Mouse (Mus musculus): Measurements from ENCODE around the gene Thbs1. TPM values are rescaled to one million over a fixed set of nuclear protein-coding genes. Genes with fewer than 3 reads are reported as not detected.

Gene Thbs1
- polyA plus RNA-seq, 1 experiment from 2014 or later: 45.1 TPM

DNA sequence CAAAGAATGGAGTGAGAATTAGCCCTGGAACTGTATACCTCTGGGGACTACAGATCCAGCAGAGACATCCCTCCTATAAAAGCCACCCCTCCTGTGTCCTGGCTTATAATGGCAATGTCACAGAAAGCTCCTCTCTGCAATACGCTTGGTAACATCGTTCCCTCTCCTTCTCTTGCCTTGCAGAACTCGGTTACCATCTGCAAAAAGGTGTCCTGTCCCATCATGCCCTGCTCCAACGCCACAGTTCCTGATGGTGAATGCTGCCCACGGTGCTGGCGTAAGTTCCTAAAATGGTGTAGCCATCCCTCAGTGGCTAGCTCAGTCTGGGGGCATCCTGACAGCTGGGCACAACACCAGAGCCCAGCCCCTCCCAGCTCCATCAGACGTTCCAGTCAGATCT lies 4.0 kb downstream of the Thbs1 start:
- WGBS: 69% methylated on average over 7 of the region's 7 CpGs
- no peak overlapping the region for H3K27ac ChIP-seq (replicated peaks)
- H3K4me2 ChIP-seq: peak overlapping the region; percentile 94
- no peaks in the 10 kb centered on the region for H3K9me3 ChIP-seq
- peaks cover 10% of the 10 kb centered on the region; the same call in 1 of the 2 replicates for H3K27me3 ChIP-seq (replicated peaks)
- peak overlapping the region; percentile 68; the same call in 1 of the 2 replicates for H3K4me3 ChIP-seq
- peaks cover 64% of the 10 kb centered on the region for H3K36me3 ChIP-seq
- peaks cover 39% of the 10 kb centered on the region for H3K4me1 ChIP-seq
- no peak for ATAC-seq (ENCODE audit: extremely low read depth, insufficient number of reproducible peaks, low FRiP score, low TSS enrichment)
- H3K9ac ChIP-seq: no peak overlapping the region

DNA sequence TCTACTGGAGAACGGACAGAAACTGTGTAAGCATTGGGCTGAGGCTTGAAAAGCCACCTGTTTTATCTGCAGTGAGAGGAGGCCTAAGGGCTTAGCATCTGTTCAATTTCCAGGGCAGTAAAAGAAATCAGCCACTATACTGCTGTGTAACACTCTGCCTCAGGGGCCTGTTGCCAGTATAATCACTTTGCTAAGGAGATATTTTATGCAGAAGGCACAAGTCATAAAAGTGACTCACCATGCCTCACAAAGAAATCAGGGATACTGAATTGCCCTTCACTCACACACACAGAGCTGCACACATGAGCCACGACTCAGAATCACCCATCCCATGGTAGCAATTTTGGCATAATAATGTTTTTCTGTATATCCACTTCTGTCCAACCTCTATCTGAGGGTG lies 4.5 kb downstream of the Thbs1 start:
- no peak overlapping the region for H3K27ac ChIP-seq (replicated peaks)
- H3K36me3 ChIP-seq: peaks cover 69% of the 10 kb centered on the region
- peaks cover 10% of the 10 kb centered on the region; the same call in 1 of the 2 replicates for H3K27me3 ChIP-seq (replicated peaks)
- ATAC-seq (ENCODE audit: extremely low read depth, insufficient number of reproducible peaks, low FRiP score, low TSS enrichment): no peak
- no peak overlapping the region for H3K9ac ChIP-seq
- H3K4me1 ChIP-seq: peaks cover 36% of the 10 kb centered on the region
- H3K4me2 ChIP-seq: no peak overlapping the region
- H3K4me3 ChIP-seq: no peak overlapping the region
- WGBS: 74% methylated on average over 2 of the region's 2 CpGs
- no peaks in the 10 kb centered on the region for H3K9me3 ChIP-seq

DNA sequence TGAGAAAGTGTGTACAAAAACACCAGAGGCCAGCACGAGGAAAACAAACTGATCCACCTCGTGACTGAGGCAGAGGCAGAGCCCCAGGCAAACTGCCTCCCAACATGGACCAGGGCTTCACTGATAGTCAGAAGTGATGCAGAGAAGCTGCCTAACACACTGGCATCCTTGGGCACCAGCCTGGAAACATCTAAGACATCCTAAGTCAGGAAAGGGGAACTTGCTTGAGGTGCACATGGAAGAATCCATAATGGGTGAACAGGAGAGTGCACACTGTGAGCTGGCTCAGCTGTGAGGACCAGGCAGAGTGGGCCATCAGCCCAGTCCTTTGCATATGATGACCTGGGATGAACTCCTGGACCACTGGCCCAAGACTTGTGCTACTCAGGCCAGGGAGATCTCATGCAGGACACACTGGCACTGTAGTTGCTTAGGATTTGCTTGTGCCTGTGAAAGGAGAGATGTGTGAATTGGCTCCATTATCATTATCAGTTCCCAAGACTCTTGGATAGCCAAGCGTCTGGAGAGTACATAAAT lies 5.1 kb downstream of the Thbs1 start:
- Histone ChIP-seq H3K4me3 (no peak overlapping the region), H3K9ac (no peak overlapping the region)
- 68% methylated on average over 3 of the region's 3 CpGs for WGBS

DNA sequence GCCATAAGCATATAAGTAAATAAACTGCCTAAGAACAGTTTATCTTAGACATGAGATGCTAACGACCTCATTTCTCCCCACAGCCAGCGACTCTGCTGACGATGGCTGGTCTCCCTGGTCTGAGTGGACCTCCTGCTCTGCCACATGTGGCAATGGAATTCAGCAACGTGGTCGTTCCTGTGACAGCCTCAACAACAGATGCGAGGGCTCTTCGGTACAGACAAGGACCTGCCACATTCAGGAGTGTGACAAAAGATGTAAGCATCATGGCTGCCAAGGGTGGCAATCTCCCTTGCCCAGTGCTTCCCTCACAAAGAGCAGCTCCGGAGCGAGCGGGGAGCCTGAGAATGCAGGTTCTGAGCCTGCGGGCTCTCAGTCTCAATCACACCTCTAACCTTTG lies 5.7 kb downstream of the Thbs1 start:
- Histone ChIP-seq H3K4me3 (no peak overlapping the region), H3K4me2 (no peak overlapping the region), H3K9me3 (no peaks in the 10 kb centered on the region), H3K9ac (no peak overlapping the region), H3K27ac (replicated peaks) (no peak overlapping the region), H3K4me1 (peaks cover 34% of the 10 kb centered on the region), H3K36me3 (peaks cover 82% of the 10 kb centered on the region), H3K27me3 (replicated peaks) (peaks cover 10% of the 10 kb centered on the region; the same call in 1 of the 2 replicates)
- 64% methylated on average over 11 of the region's 11 CpGs for WGBS
- ATAC-seq (ENCODE audit: extremely low read depth, insufficient number of reproducible peaks, low FRiP score, low TSS enrichment): no peak

More for the DNA sequence above, 5.1 kb downstream of the Thbs1 start:
- H3K4me2 ChIP-seq: no peak overlapping the region
- H3K9me3 ChIP-seq: no peaks in the 10 kb centered on the region
- H3K27me3 ChIP-seq (replicated peaks): peaks cover 10% of the 10 kb centered on the region; the same call in 1 of the 2 replicates
- peaks cover 76% of the 10 kb centered on the region for H3K36me3 ChIP-seq
- H3K4me1 ChIP-seq: peaks cover 39% of the 10 kb centered on the region
- no peak overlapping the region for H3K27ac ChIP-seq (replicated peaks)
- ATAC-seq (ENCODE audit: extremely low read depth, insufficient number of reproducible peaks, low FRiP score, low TSS enrichment): no peak

DNA sequence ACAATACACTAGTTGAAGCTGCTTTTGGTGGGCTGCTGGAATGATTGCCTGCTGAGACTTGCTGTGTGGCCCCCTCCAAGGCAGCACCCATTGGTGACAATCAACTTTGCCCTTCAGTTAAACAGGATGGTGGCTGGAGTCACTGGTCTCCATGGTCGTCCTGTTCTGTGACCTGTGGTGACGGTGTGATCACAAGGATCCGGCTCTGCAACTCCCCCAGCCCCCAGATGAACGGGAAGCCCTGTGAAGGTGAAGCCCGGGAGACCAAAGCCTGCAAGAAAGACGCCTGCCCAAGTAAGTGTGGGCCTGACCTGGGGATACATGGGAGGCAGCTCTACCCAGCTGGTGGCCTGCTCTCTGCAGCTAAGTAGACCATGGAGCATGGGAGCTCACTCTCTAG lies 6.4 kb downstream of the Thbs1 start:
- ATAC-seq (ENCODE audit: extremely low read depth, insufficient number of reproducible peaks, low FRiP score, low TSS enrichment): no peak
- no peak overlapping the region for H3K27ac ChIP-seq (replicated peaks)
- no peak overlapping the region for H3K4me2 ChIP-seq
- no peak overlapping the region for H3K4me3 ChIP-seq
- H3K9me3 ChIP-seq: no peaks in the 10 kb centered on the region
- H3K9ac ChIP-seq: no peak overlapping the region
- peaks cover 28% of the 10 kb centered on the region for H3K4me1 ChIP-seq
- WGBS: 69% methylated on average over 6 of the region's 6 CpGs
- peaks cover 88% of the 10 kb centered on the region for H3K36me3 ChIP-seq
- H3K27me3 ChIP-seq (replicated peaks): peaks cover 8% of the 10 kb centered on the region; the same call in 1 of the 2 replicates

DNA sequence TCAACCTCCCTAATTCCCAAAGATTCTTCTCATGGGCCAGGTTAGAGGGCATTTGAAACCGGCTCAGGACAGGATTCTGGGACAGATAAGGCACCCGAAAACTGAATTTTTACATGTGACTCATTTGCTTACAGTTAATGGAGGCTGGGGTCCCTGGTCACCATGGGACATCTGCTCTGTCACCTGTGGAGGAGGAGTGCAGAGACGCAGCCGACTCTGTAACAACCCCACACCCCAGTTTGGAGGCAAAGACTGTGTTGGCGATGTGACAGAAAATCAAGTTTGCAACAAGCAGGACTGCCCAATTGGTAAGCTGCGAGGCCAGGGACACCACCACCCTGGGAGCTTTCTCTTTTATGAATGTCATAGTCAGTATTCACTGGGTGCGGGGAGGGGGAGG lies 6.8 kb downstream of the Thbs1 start:
- no peak overlapping the region for H3K4me2 ChIP-seq
- no peak for ATAC-seq (ENCODE audit: extremely low read depth, insufficient number of reproducible peaks, low FRiP score, low TSS enrichment)
- H3K36me3 ChIP-seq: peaks cover 93% of the 10 kb centered on the region
- H3K27ac ChIP-seq (replicated peaks): no peak overlapping the region
- no peak overlapping the region for H3K9ac ChIP-seq
- no peak overlapping the region for H3K4me3 ChIP-seq
- no peaks in the 10 kb centered on the region for H3K9me3 ChIP-seq
- H3K4me1 ChIP-seq: peaks cover 23% of the 10 kb centered on the region
- 77% methylated on average over 7 of the region's 7 CpGs for WGBS
- 0 out of 2 replicates have a peak, but pooled peaks cover 4% of the 10 kb centered on the region for H3K27me3 ChIP-seq (replicated peaks)

DNA sequence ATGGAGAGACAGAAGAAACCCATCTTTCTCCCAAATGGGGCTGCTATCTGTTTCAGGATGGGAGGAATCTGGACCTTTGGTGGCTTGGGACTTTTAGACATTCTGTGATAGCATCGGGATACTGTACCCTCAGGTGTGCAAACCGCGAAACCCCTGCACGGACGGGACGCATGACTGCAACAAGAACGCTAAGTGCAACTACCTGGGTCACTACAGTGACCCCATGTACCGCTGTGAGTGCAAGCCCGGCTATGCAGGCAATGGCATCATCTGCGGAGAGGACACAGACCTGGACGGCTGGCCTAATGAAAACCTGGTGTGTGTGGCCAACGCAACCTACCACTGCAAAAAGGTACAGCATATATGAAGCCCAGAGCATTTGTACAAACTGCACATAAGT lies 8.0 kb downstream of the Thbs1 start:
- 96% methylated on average over 12 of the region's 12 CpGs for whole genome bisulfite sequencing
- no peak overlapping the region for H3K4me2 ChIP-seq
- no peak for ATAC-seq (ENCODE audit: extremely low read depth, insufficient number of reproducible peaks, low FRiP score, low TSS enrichment)
- 0 out of 2 replicates have a peak, but pooled peaks cover 14% of the 10 kb centered on the region for H3K4me1 ChIP-seq
- no peaks in the 10 kb centered on the region for H3K9me3 ChIP-seq
- H3K27me3 ChIP-seq (replicated peaks): 0 out of 2 replicates have a peak, but pooled peaks cover 1% of the 10 kb centered on the region
- no peak overlapping the region for H3K4me3 ChIP-seq
- no peak overlapping the region for H3K9ac ChIP-seq
- peaks cover 99% of the 10 kb centered on the region for H3K36me3 ChIP-seq
- H3K27ac ChIP-seq (replicated peaks): no peak overlapping the region

DNA sequence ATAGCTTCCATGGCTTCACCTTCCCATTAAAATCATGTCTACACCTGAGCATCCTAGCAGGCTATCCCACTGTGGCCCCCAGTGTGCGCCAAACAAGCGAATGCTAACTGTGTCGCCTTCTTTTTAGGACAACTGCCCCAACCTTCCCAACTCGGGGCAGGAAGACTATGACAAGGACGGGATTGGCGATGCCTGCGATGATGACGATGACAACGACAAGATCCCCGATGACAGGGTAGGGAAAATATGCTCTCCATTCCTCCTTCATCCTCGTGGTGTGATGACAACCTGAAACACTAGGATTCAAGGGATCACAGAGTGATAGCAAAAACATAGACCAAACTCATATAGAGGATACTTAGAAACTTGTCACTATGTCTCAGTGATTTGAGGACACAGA lies 8.4 kb downstream of the Thbs1 start:
- Histone ChIP-seq H3K4me3 (no peak overlapping the region), H3K4me2 (no peak overlapping the region), H3K36me3 (peaks cover 100% of the 10 kb centered on the region), H3K9me3 (no peaks in the 10 kb centered on the region), H3K27ac (replicated peaks) (no peak overlapping the region), H3K4me1 (0 out of 2 replicates have a peak, but pooled peaks cover 11% of the 10 kb centered on the region), H3K9ac (no peak overlapping the region), H3K27me3 (replicated peaks) (no peaks in the 10 kb centered on the region)
- no peak for ATAC-seq (ENCODE audit: extremely low read depth, insufficient number of reproducible peaks, low FRiP score, low TSS enrichment)
- WGBS: 86% methylated on average over 11 of the region's 11 CpGs

DNA sequence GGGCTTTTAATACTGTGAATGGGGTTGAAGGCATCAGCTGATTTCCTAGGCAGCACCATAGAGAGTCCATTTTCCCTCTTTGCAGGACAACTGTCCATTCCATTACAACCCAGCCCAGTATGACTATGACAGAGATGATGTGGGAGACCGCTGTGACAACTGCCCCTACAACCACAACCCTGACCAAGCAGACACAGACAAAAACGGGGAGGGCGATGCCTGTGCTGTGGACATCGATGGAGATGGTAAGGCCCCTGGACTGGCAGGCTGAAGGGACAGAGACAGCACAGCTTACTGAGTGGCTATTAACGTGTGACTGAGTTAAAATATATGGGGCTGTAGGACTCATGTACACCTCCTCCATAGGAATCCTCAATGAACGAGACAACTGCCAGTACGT lies 9.1 kb downstream of the Thbs1 start:
- Histone ChIP-seq H3K4me3 (no peak overlapping the region), H3K27me3 (replicated peaks) (no peaks in the 10 kb centered on the region), H3K27ac (replicated peaks) (no peak overlapping the region), H3K9me3 (no peaks in the 10 kb centered on the region), H3K4me1 (0 out of 2 replicates have a peak, but pooled peaks cover 6% of the 10 kb centered on the region), H3K9ac (no peak overlapping the region), H3K36me3 (peaks cover 100% of the 10 kb centered on the region), H3K4me2 (no peak overlapping the region)
- ATAC-seq (ENCODE audit: extremely low read depth, insufficient number of reproducible peaks, low FRiP score, low TSS enrichment): no peak
- 81% methylated on average over 7 of the region's 7 CpGs for WGBS

DNA sequence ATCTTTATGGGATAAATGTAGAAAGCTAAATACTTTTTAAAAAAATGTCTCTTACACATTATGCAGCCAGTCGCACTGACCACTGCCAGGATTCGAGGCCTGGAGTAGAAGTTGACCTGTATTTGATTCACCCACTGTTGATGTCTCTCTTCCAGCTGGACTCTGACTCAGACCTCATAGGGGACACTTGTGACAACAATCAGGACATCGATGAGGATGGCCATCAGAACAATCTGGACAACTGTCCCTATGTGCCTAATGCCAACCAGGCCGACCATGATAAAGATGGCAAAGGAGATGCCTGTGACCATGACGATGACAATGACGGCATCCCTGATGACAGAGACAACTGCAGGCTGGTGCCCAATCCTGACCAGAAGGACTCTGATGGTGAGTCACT lies 10.6 kb downstream of the Thbs1 start:
- Histone ChIP-seq H3K9ac (no peak overlapping the region), H3K9me3 (no peaks in the 10 kb centered on the region), H3K27ac (replicated peaks) (no peak overlapping the region), H3K27me3 (replicated peaks) (no peaks in the 10 kb centered on the region), H3K4me1 (0 out of 2 replicates have a peak, but pooled peaks cover 3% of the 10 kb centered on the region), H3K36me3 (peaks cover 93% of the 10 kb centered on the region), H3K4me2 (no peak overlapping the region), H3K4me3 (no peak overlapping the region)
- no peak for ATAC-seq (ENCODE audit: extremely low read depth, insufficient number of reproducible peaks, low FRiP score, low TSS enrichment)
- 89% methylated on average over 6 of the region's 6 CpGs for WGBS

DNA sequence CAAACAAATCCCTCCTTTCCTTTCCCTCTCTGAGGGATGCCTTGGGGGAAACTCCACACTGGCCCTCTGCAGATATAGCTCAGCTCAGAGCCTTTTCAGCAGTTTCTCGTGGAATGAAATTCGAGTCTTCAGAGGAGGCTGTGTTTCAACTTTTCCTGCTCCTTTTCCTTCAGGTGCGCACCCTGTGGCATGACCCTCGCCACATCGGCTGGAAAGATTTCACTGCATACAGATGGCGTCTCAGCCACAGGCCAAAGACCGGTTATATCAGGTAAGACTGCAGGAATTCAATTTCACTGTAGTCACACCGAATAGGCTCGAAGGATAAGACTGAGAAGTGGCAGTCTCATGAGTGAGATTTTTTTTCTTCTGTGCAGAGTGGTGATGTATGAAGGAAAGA lies 12.1 kb downstream of the Thbs1 start:
- no peaks in the 10 kb centered on the region for H3K9me3 ChIP-seq
- H3K4me3 ChIP-seq: no peak overlapping the region
- H3K27ac ChIP-seq (replicated peaks): no peak overlapping the region
- ATAC-seq (ENCODE audit: extremely low read depth, insufficient number of reproducible peaks, low FRiP score, low TSS enrichment): no peak
- H3K4me2 ChIP-seq: no peak overlapping the region
- no peaks in the 10 kb centered on the region for H3K27me3 ChIP-seq (replicated peaks)
- no peak overlapping the region for H3K9ac ChIP-seq
- H3K36me3 ChIP-seq: peaks cover 79% of the 10 kb centered on the region
- H3K4me1 ChIP-seq: 0 out of 2 replicates have a peak, but pooled peaks cover 3% of the 10 kb centered on the region
- WGBS: 80% methylated on average over 9 of the region's 9 CpGs

DNA sequence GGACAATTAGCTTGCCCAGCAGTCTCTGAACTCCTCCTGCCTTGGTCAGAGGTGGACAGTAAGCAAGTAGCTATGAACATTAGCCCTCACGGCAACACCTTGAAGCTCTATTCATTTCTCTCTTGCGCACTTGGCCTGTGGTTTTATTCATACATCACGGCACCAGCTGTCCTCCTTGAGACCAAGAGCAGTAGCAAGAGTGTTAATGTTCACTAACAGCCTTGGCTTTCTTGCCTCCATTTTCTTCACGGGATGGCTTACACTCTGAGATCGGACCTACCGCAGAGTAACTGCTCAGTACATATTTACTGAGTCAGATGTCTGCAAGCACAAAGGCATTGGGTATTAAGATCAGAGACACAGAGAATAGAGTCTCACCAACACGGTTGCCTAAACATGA lies 12.8 kb downstream of the Thbs1 start:
- ATAC-seq (ENCODE audit: extremely low read depth, insufficient number of reproducible peaks, low FRiP score, low TSS enrichment): no peak
- Histone ChIP-seq H3K27ac (replicated peaks) (no peak overlapping the region), H3K27me3 (replicated peaks) (no peaks in the 10 kb centered on the region), H3K36me3 (peaks cover 72% of the 10 kb centered on the region), H3K4me2 (no peak overlapping the region), H3K4me1 (0 out of 2 replicates have a peak, but pooled peaks cover 3% of the 10 kb centered on the region), H3K9me3 (no peaks in the 10 kb centered on the region), H3K9ac (no peak overlapping the region), H3K4me3 (no peak overlapping the region)
- 83% methylated on average over 7 of the region's 7 CpGs for WGBS
